Mouse (Mus musculus) kidney, embryonic 15.5 days (tissue): ENCODE measurements around the gene Myo6. TPM values are rescaled to one million over a fixed set of nuclear protein-coding genes. Genes with fewer than 3 reads are reported as not detected.
"Not testable (repeated sequence)": the region's sequence is repeated elsewhere in the genome, so short reads cannot be mapped to it uniquely, and the experiment has no call there.

Experiments
- ATAC-seq: fragments of 200-750 bp; cut with Nextera tagmentation; replicated peaks from 2 replicates; pipeline ENCODE4 v1.8.0; 2017; ENCODE audit warnings: moderate TSS enrichment; ENCODE audit not compliant: low FRiP score
- H3K27ac ChIP-seq: fragments of 300-500 bp; sonication (generic); 2 replicates; pipeline ENCODE4 v1.5.1; 2015; ENCODE audit warnings: mild to moderate bottlenecking, inconsistent platforms
- H3K27me3 ChIP-seq: fragments of 300-500 bp; sonication (generic); 2 replicates; pipeline ENCODE4 v1.6.1; 2015; ENCODE audit warnings: inconsistent platforms
- H3K36me3 ChIP-seq: fragments of 300-500 bp; sonication (generic); 2 replicates; pipeline ENCODE4 v1.6.1; 2015; ENCODE audit warnings: inconsistent platforms
- H3K4me1 ChIP-seq: fragments of 300-500 bp; sonication (generic); 2 replicates; pipeline ENCODE4 v1.6.1; 2015; ENCODE audit warnings: inconsistent platforms
- H3K4me2 ChIP-seq: fragments of 300-500 bp; sonication (generic); 2 replicates; pipeline ENCODE4 v1.6.1; 2015; ENCODE audit warnings: moderate library complexity, mild to moderate bottlenecking, inconsistent platforms
- H3K4me3 ChIP-seq: fragments of 300-500 bp; sonication (generic); replicated peaks from 2 replicates; pipeline ENCODE4 v1.5.1; 2015; ENCODE audit warnings: mild to moderate bottlenecking, inconsistent platforms
- H3K9ac ChIP-seq: fragments of 300-500 bp; sonication (generic); 2 replicates; pipeline ENCODE4 v1.6.1; 2015; ENCODE audit warnings: mild to moderate bottlenecking, inconsistent platforms
- H3K9me3 ChIP-seq: fragments of 300-500 bp; sonication (generic); replicated peaks from 2 replicates; pipeline ENCODE4 v1.6.1; 2016; ENCODE audit warnings: inconsistent platforms
- WGBS: fragments of 180-500 bp; shearing (Covaris S2); methylation state at CpG from one replicate; pipeline ENCODE4 v1.1.7; 2015; ENCODE audit warnings: mixed read lengths; 5-methylcytosine and 5-hydroxymethylcytosine counted together
- polyA plus RNA-seq: library from polyadenylated mRNA; unstranded; fragments of >200 nt; fragmentation: Nextera tagmentation; extraction: Ambion mirVana; gene quantifications from 2 replicates; pipeline ENCODE4 v1.2.1, GENCODE M21; 2015

The Myo6 gene
- polyA plus RNA-seq, 1 experiment from 2014 or later, result 54.0 TPM

GRCm38 (mm10) chr9:80315922-80316321, 151.1 kb downstream of the Myo6 start:
- Histone ChIP-seq H3K9ac (no peak overlapping the region), H3K27ac (no peak overlapping the region), H3K36me3 (0 out of 2 replicates have a peak, but pooled peaks cover 3% of the 10 kb centered on the region), H3K4me2 (no peak overlapping the region), H3K4me1 (no peaks in the 10 kb centered on the region), H3K4me3 (no peak overlapping the region), H3K27me3 (no peaks in the 10 kb centered on the region), H3K9me3 (no peaks in the 10 kb centered on the region)
- no peak for ATAC-seq
- 90% methylated on average over 6 of the region's 6 CpGs for WGBS

- Histone ChIP-seq H3K4me1 (no peaks in the 10 kb centered on the region), H3K9me3 (no peaks in the 10 kb centered on the region), H3K4me3 (no peak overlapping the region), H3K4me2 (no peak overlapping the region), H3K27ac (no peak overlapping the region), H3K9ac (no peak overlapping the region), H3K27me3 (no peaks in the 10 kb centered on the region), H3K36me3 (no peaks in the 10 kb centered on the region)
- WGBS, result 83% methylated on average over 6 of the region's 6 CpGs
- ATAC-seq, result no peak
These were observed 153.2 kb downstream of the Myo6 start for GRCm38 (mm10) chr9:80318027-80318426.

- H3K4me2 ChIP-seq, H3K27ac ChIP-seq, H3K36me3 ChIP-seq, H3K9me3 ChIP-seq, H3K4me1 ChIP-seq, ATAC-seq, H3K27me3 ChIP-seq, H3K4me3 ChIP-seq, H3K9ac ChIP-seq: not testable (repeated sequence)
- WGBS, result 96% methylated on average over 2 of the region's 2 CpGs
These were observed 156.4 kb downstream of the Myo6 start for GRCm38 (mm10) chr9:80321051-80321887.

- peak; percentile 75 for ATAC-seq
- 22% methylated on average over 14 of the region's 14 CpGs for WGBS
- Histone ChIP-seq H3K27me3 (peaks cover 8% of the 10 kb centered on the region; the same call in 1 of the 2 replicates), H3K4me2 (peak overlapping the region; percentile 66), H3K27ac (no peak overlapping the region), H3K4me1 (peaks cover 7% of the 10 kb centered on the region), H3K9me3 (no peaks in the 10 kb centered on the region), H3K9ac (no peak overlapping the region), H3K4me3 (peak overlapping the region; percentile 35), H3K36me3 (no peaks in the 10 kb centered on the region)
These were observed 167.3 kb downstream of the Myo6 start for GRCm38 (mm10) chr9:80332153-80332552.

- no peaks in the 10 kb centered on the region for H3K9me3 ChIP-seq
- 30% methylated on average over 8 of the region's 8 CpGs for WGBS
- no peak overlapping the region for H3K9ac ChIP-seq
- no peak for ATAC-seq
- no peak overlapping the region for H3K27ac ChIP-seq
- H3K27me3 ChIP-seq, result peaks cover 8% of the 10 kb centered on the region; the same call in 1 of the 2 replicates
- H3K36me3 ChIP-seq, result no peaks in the 10 kb centered on the region
- peaks cover 7% of the 10 kb centered on the region for H3K4me1 ChIP-seq
- no peak overlapping the region for H3K4me3 ChIP-seq
- H3K4me2 ChIP-seq, result peak overlapping the region; percentile 25
These were observed 168.6 kb downstream of the Myo6 start for GRCm38 (mm10) chr9:80333466-80333865.

GRCm38 (mm10) chr9:80333998-80334605, 169.3 kb downstream of the Myo6 start:
- WGBS, result 58% methylated on average over 14 of the region's 14 CpGs
- no peak overlapping the region for H3K4me3 ChIP-seq
- H3K4me1 ChIP-seq, result peaks cover 7% of the 10 kb centered on the region
- H3K27ac ChIP-seq, result no peak overlapping the region
- H3K9me3 ChIP-seq, result no peaks in the 10 kb centered on the region
- H3K27me3 ChIP-seq, result peaks cover 8% of the 10 kb centered on the region; the same call in 1 of the 2 replicates
- ATAC-seq, result no peak
- H3K36me3 ChIP-seq, result no peaks in the 10 kb centered on the region
- peak overlapping the region; percentile 25 for H3K4me2 ChIP-seq
- no peak overlapping the region for H3K9ac ChIP-seq

- no peak overlapping the region for H3K27ac ChIP-seq
- no peak overlapping the region for H3K4me2 ChIP-seq
- H3K4me1 ChIP-seq, result peaks cover 7% of the 10 kb centered on the region
- no peak overlapping the region for H3K4me3 ChIP-seq
- ATAC-seq, result no peak
- H3K9me3 ChIP-seq, result no peaks in the 10 kb centered on the region
- 59% methylated on average over 13 of the region's 13 CpGs for WGBS
- peaks cover 8% of the 10 kb centered on the region; the same call in 1 of the 2 replicates for H3K27me3 ChIP-seq
- H3K9ac ChIP-seq, result no peak overlapping the region
- H3K36me3 ChIP-seq, result no peaks in the 10 kb centered on the region
These were observed 171.0 kb downstream of the Myo6 start for GRCm38 (mm10) chr9:80335660-80336357.

- 80% methylated on average over 6 of the region's 6 CpGs for WGBS
- Histone ChIP-seq H3K4me2 (no peak overlapping the region), H3K36me3 (no peaks in the 10 kb centered on the region), H3K4me1 (peaks cover 5% of the 10 kb centered on the region; the same call in 1 of the 2 replicates), H3K27me3 (peaks cover 8% of the 10 kb centered on the region; the same call in 1 of the 2 replicates), H3K4me3 (no peak overlapping the region), H3K27ac (no peak overlapping the region), H3K9ac (no peak overlapping the region), H3K9me3 (no peaks in the 10 kb centered on the region)
- ATAC-seq, result no peak
These were observed 173.2 kb downstream of the Myo6 start for GRCm38 (mm10) chr9:80338026-80338425.

- Histone ChIP-seq H3K27me3 (no peaks in the 10 kb centered on the region), H3K4me3 (no peak overlapping the region), H3K4me2 (no peak overlapping the region), H3K4me1 (no peaks in the 10 kb centered on the region), H3K36me3 (no peaks in the 10 kb centered on the region), H3K27ac (no peak overlapping the region), H3K9ac (no peak overlapping the region), H3K9me3 (no peaks in the 10 kb centered on the region)
- no peak for ATAC-seq
- WGBS, result 85% methylated on average over 1 of the region's 1 CpGs
These were observed 176.1 kb downstream of the Myo6 start for GRCm38 (mm10) chr9:80340927-80341326.

- ATAC-seq, result no peak
- H3K27me3 ChIP-seq, result no peaks in the 10 kb centered on the region
- WGBS, result 96% methylated on average over 16 of the region's 16 CpGs
- H3K36me3 ChIP-seq, result no peaks in the 10 kb centered on the region
- no peak overlapping the region for H3K4me3 ChIP-seq
- H3K27ac ChIP-seq, result no peak overlapping the region
- no peak overlapping the region for H3K9ac ChIP-seq
- H3K4me1 ChIP-seq, result no peaks in the 10 kb centered on the region
- no peaks in the 10 kb centered on the region for H3K9me3 ChIP-seq
- H3K4me2 ChIP-seq, result no peak overlapping the region
These were observed 176.9 kb downstream of the Myo6 start for GRCm38 (mm10) chr9:80341756-80342155.

- no peak overlapping the region for H3K4me3 ChIP-seq
- H3K4me1 ChIP-seq, result no peaks in the 10 kb centered on the region
- no peaks in the 10 kb centered on the region for H3K36me3 ChIP-seq
- H3K9me3 ChIP-seq, result no peaks in the 10 kb centered on the region
- H3K4me2 ChIP-seq, result no peak overlapping the region
- 84% methylated on average over 6 of the region's 6 CpGs for WGBS
- no peaks in the 10 kb centered on the region for H3K27me3 ChIP-seq
- ATAC-seq, result no peak
- no peak overlapping the region for H3K27ac ChIP-seq
- H3K9ac ChIP-seq, result no peak overlapping the region
These were observed 177.7 kb downstream of the Myo6 start for GRCm38 (mm10) chr9:80342520-80342919.

- H3K4me3 ChIP-seq, result no peak overlapping the region
- H3K9me3 ChIP-seq, result no peaks in the 10 kb centered on the region
- H3K36me3 ChIP-seq, result no peaks in the 10 kb centered on the region
- WGBS, result 89% methylated on average over 6 of the region's 6 CpGs
- no peak overlapping the region for H3K4me2 ChIP-seq
- H3K27ac ChIP-seq, result no peak overlapping the region
- H3K4me1 ChIP-seq, result no peaks in the 10 kb centered on the region
- H3K9ac ChIP-seq, result no peak overlapping the region
- no peak for ATAC-seq
- no peaks in the 10 kb centered on the region for H3K27me3 ChIP-seq
These were observed 179.7 kb downstream of the Myo6 start for GRCm38 (mm10) chr9:80344451-80345000.
